Mouse (Mus musculus): Measurements from ENCODE around the gene Bcl7b. TPM values are rescaled to one million over a fixed set of nuclear protein-coding genes. Genes with fewer than 3 reads are reported as not detected.
"Not testable (repeated sequence)": the region's sequence is repeated elsewhere in the genome, so short reads cannot be mapped to it uniquely, and the experiment has no call there.

Gene Bcl7b
- polyA plus RNA-seq, 1 experiment = 47.4 TPM

- no peak for DNase-seq (ENCODE audit: low read depth)
Observed at GRCm38 (mm10) chr5:135216871-135217270, 48.8 kb downstream of the Bcl7b start.

GRCm38 (mm10) chr5:135220941-135221340 lies 52.9 kb downstream of the Bcl7b start:
- no peak for DNase-seq (ENCODE audit: low read depth)

- DNase-seq (ENCODE audit: low read depth) = no peak
Observed at GRCm38 (mm10) chr5:135222066-135222465, 54.0 kb downstream of the Bcl7b start.

GRCm38 (mm10) chr5:135224169-135224568 lies 56.1 kb downstream of the Bcl7b start:
- no peak for DNase-seq (ENCODE audit: low read depth)

GRCm38 (mm10) chr5:135225879-135226278 lies 57.8 kb downstream of the Bcl7b start:
- DNase-seq (ENCODE audit: low read depth) = not testable (repeated sequence)

- no peak for DNase-seq (ENCODE audit: low read depth)
Observed at GRCm38 (mm10) chr5:135230186-135230585, 62.1 kb downstream of the Bcl7b start.

Other genes with a start within 250 kb of the Bcl7b start
- gene Mettl27, start 235.9 kb upstream of the Bcl7b start, polyA plus RNA-seq (2012; rRNA removed) = 52.6 and 54.8 TPM in 2 replicates
- gene Cldn4, start 221.3 kb upstream of the Bcl7b start, polyA plus RNA-seq (2012; rRNA removed) = 118 and 130 TPM in 2 replicates
- gene Cldn3, start 182.1 kb upstream of the Bcl7b start, polyA plus RNA-seq (2012; rRNA removed) = 374 and 512 TPM in 2 replicates
- gene Abhd11, start 159.1 kb upstream of the Bcl7b start, polyA plus RNA-seq (2012; rRNA removed) = 123 and 152 TPM in 2 replicates
- 6.8 and 8.7 TPM in 2 replicates for gene Stx1a, start 144.8 kb upstream of the Bcl7b start, polyA plus RNA-seq (2012; rRNA removed)
- gene Dnajc30, start 104.1 kb upstream of the Bcl7b start, polyA plus RNA-seq (2012; rRNA removed) = 24.2 and 27.5 TPM in 2 replicates
- 48.9 and 55.8 TPM in 2 replicates for gene Bud23, start 103.3 kb upstream of the Bcl7b start, polyA plus RNA-seq (2012; rRNA removed)
- gene Vps37d, start 90.0 kb upstream of the Bcl7b start, polyA plus RNA-seq (2012; rRNA removed) = 5.3 and 10.8 TPM in 2 replicates
- 84.5 and 86.8 TPM in 2 replicates for gene Mlxipl, start 78.4 kb upstream of the Bcl7b start, polyA plus RNA-seq (2012; rRNA removed)
- gene Tbl2, start 18.6 kb upstream of the Bcl7b start, polyA plus RNA-seq (2012; rRNA removed) = 18.3 and 18.8 TPM in 2 replicates
- gene Baz1b, start 19.0 kb downstream of the Bcl7b start, polyA plus RNA-seq (2012; rRNA removed) = 17.4 and 20.9 TPM in 2 replicates
- 0.39 and 0.43 TPM in 2 replicates for gene Fzd9, start 82.9 kb downstream of the Bcl7b start, polyA plus RNA-seq (2012; rRNA removed)
- gene Fkbp6, start 181.8 kb downstream of the Bcl7b start, polyA plus RNA-seq (2012; rRNA removed) = 0.10 TPM in 1 of 2 replicates, not detected in the other
- gene Trim50, start 185.0 kb downstream of the Bcl7b start, polyA plus RNA-seq (2012; rRNA removed) = not detected in 2 replicates
- 20.4 and 28.4 TPM in 2 replicates for gene Nsun5, start 201.7 kb downstream of the Bcl7b start, polyA plus RNA-seq (2012; rRNA removed)
- 7.1 and 13.9 TPM in 2 replicates for gene Pom121, start 226.3 kb downstream of the Bcl7b start, polyA plus RNA-seq (2012; rRNA removed)

Measured in gonadal fat pad, adult 2 months (tissue).